Mouse (Mus musculus): Measurements from ENCODE around the gene Slc35b3.

Gene Slc35b3

DNA sequence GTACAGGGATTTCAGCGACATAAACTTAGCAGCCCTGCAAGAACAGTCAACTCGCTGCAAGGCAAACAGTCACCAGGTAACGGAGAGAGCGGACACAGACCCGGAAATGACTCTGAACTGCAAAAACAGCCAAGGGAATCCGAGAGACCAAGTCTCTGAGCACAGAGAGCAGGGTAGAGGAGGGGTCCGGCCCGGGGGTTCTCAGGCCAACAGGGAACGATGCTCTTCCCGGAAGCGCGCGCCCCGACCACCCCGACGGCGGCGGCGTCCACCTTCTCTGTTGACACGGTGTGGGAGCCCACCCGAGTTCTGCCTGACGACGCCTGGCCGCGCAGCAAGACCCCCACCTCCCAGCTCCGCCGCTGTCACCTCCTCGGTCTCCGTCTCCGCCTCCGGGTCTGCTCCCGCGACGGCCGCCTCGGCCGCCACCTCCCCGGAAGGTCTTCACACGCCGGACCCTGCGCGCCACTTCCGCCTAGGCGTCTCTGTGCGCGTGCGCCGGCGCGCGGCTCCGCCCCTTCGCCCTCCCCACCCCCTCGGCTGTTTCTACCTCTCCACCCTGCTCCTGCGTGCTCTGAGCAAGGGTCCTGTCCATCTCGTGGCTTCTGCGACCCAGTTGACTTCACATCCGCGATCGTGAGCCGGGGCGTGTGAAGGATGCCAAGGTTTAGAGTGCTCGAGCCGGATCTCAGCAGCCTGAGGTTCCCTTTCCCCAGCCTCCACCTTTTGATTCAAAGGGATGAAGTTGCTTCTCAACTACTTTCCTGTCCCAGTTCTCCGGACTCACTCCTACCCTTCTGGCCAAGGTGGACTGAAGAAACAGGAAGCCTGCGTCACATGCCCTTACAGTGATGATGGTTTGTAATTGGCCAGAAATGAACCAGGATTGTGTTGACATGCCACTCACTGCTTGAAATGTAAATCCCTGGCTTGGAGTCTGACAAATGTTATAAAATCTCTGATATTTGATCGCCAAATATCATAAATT, at the start of gene Slc35b3:
Slc35b3 (minus strand) TSS at position 813 of the 988 bp plus-strand sequence.
- DNase-seq = peak; percentile 99

DNA sequence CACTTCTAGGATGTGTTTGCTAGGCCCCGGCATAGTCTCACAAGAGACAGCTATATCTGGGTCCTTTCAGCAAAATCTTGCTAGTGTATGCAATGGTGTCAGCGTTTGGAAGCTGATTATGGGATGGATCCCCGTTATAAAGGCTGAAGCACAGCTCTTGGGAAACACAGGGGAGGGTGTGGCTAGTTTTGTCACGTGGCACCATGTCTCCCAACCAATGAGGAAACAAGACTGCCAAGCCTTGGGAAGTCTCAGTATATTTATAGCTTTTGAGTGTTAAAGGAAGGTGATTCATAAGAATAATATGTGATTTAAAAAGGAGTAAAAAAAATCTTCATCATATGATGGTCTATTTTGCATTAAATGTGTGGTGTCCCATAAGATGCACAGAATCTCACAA, 49.6 kb upstream of the Slc35b3 start:
- no peak for DNase-seq

DNA sequence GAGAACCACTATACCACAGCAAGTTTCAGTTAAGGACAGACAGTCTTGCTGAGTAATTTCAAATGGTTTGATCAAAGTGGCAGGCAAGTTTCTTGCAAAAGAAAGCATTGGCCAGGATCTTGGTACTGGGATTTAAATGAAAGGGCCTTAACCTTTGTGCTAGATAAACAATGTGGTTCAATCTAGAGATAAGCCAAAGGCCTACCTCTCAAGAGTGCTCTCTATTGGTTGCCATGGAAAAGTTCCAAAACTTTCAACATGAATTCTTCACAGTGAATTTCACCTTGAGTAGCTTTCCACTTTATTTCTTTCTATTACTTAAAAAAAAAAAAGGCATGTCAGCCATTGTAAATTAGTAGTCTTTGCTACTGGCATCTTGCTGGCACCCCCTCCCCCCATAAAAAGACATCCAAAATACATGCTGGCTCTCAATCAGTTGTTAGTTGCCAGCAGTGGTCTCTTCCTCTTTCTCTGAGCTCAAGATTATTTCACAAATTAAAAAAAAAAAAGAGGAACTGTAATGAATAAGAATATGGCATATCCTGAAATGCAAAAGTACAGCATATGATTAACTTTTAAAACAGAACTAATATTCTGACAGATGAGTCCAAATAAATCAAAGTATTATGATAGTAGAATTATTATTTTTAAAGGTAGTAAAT, 42.6 kb upstream of the Slc35b3 start:
- no peak for DNase-seq

DNA sequence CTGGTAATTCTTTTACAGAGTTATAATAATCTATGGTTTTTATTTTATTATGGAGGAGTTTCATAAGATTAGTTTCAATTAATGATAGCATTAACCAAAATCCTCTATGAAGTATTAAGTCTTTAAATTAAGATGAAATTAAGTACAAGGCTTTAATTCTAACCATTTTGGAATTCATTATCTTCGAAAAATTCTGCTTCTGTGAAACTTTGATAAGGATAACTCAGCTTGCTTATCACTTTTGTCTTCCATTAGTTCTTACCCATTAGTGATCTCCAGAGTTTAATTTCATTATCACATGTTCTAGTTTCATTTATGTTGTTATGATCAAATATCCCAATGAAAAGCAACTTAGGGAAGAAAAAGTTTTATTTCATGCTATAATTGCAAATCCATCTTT, 41.7 kb upstream of the Slc35b3 start:
- DNase-seq = no peak

DNA sequence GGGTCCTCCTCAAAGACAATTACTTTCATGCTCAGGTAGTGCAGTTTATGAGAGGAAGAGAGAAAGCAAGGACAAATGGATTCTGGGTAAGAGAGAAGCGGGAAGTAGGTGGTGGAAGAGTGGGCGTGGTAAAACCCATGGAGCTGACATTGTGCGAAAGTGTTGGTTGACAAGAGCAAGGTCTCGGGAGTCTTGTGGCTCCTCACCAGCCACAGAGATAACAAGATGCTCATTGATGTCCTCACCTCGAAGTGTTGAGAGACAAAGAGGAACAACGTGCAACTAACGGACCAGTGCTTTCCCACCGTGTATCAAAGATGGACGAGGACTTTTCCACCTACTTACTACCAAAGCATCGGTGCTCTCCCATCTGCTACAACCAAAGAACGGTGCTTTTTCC, 40.8 kb upstream of the Slc35b3 start:
- DNase-seq = peak; percentile 89

DNA sequence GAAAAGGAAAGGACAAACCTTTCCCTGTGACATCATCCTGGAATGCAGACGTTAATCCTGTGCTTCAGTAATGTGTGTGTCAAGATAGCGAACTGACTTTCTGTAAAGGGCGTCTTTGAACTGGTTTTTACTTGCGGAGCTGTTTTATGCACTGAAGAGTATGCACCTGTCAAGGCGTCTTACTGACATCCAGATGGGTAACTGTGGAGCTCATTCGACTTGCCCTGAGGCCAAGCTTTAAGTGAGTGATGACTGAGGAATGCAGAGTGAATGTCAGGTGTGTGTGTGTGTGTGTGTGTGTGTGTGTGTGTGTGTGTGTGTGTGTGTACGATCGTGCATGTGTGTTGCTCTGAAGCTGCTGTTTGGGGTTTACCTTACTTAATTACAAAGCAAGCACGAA, 38.3 kb upstream of the Slc35b3 start:
- no peak for DNase-seq

DNA sequence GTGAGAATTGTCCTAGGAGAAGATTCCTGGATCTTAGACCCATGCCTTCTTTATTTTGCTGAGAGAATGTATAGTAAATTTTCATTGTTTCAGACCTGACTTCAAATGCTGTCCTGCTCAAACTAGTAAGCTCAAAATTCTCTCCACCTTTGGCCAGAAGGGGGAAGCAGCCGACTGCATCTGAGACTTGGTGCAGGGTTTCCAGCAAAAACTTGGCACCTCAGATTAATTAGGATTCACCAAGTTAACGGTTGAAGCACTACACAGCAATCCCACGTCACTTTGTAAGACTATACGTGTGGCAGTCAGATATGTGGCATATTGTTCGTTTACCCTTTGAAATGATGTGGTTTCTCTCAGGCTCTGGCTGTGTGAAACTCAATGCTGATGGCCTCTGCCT, 31.9 kb upstream of the Slc35b3 start:
- peak; percentile 29 for DNase-seq

DNA sequence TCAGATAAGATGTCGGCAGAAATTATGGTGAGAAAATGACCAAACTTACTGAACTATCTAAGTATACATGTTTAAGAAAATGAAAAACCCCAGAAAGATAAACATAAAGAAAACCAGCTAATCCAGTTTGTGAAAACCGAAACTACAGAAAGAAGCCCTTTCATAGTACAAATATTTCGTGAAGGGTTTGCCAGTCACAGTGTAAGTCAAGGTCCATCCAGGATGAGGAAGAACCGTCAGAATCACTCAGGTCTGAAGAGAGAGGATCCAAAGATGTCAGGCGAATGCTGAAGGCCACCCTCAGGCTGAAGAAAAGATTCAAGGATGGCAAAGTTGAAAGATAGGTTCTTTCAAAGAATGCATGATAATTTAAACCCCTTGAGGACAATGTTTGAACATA, 23.1 kb upstream of the Slc35b3 start:
- no peak for DNase-seq

DNA sequence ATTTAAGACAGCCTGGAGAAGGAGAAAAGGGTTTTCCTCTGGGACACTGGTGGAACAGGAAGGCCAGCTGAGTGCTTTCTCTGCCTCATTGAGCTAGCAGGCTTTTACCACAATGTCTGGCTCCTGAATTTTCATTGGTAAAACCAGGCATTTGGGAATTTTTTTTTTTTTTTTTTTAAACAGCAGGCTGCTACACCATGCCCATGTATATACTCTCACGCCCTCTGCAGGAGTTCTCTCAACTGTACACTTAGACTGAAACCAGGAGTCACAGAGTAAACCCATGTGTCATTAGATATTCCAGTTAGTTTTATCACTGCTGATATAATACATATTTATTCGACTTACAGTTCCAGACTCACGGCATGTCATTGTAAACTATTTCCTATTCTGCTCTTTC, 20.2 kb upstream of the Slc35b3 start:
- DNase-seq = no peak

DNA sequence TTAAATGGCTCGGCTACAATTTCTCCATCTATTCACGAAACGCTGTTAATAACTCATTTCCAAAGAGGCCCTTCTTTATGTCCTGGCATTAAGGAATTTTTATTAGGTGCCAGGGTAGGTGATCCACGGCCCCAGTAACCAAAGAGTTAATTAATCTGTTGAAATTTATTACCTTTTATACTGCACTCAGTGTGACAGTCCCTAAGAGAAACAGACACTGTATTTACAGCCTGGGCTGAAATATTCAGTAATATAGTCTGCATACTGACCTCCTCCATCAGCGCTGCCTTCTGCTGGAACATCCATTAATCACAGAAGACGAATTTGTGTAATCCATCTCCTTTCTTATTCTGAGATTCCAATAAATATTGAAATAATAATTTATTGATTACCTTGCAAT, 16.3 kb upstream of the Slc35b3 start:
- no peak for DNase-seq

DNA sequence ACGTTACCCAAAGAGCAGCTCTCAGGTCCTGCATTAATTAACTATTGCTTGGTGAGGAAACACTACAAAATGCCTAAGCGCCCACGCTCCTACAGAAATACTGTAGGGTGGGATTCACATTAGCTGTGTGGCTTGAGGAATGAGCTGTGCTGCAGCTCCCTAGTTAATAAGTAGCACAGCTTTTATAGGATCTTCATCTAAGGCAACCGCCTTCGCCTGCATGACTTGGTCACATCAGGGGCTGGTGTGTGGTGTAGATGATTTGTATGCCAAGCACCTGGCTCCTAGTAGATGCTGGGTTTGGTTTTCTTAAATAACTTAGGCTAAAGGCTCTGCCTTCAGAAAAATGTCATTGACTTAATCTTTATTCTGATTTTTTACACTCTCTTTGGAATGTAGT, 15.2 kb upstream of the Slc35b3 start:
- DNase-seq = peak; percentile 58

DNA sequence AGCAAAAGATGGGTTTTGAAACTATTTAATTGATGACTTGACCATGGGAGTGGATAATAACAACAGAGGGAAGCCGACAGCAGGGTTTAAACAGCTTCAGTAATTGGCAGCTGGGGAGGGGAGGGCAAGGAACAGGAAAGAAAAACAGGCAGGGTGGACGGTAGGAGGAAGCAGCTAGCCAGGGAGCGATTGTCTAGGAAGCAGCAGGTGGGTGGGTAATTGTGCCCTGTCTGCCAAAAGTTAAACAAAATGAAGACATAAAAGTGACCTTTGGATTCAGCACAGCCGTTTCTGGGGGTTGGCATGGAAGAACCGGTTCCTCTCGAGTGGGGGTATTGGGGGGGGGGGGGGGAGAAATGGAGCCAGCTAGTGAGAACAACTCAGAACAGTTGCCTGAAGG, 11.9 kb upstream of the Slc35b3 start:
- peak; percentile 9 for DNase-seq

DNA sequence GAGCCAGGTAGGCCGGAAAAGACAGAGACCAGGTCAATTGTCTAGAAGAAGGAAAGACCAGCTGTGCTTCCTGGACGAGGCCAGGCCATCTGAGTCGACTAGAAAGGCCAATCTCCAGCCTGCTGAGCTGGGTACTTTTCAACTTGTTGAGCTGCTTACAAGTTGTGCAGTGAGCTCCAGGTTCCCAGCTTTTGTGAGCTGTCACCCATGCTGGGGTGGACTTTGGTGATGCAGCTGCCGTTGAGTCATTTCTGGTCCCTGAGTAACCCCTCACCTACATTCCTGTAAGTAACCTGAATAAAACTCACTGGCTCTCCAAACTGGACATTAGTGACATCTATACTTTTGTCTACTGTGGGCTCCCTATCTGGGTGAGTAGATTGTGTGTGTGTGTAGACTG, 10.4 kb upstream of the Slc35b3 start:
- peak; percentile 70 for DNase-seq

DNA sequence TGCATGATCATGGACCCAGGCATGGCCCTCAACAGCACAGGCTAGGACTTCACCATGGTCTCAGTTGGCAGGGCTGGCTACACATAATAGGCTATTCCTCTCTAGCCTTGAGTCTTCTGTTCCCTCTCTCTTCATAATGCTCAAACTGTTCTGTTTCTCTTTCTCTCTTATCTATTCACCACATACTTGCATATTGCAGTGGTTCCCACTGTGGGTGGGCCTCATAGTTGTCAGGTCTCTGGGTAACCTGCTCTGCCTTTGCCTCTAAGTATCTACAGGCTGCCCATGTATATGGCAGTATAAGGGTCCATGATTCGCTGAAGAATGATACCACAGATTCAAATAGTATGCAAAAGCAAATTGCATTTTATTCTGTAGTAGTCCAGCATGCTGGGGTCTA, 6.8 kb upstream of the Slc35b3 start:
- no peak for DNase-seq

DNA sequence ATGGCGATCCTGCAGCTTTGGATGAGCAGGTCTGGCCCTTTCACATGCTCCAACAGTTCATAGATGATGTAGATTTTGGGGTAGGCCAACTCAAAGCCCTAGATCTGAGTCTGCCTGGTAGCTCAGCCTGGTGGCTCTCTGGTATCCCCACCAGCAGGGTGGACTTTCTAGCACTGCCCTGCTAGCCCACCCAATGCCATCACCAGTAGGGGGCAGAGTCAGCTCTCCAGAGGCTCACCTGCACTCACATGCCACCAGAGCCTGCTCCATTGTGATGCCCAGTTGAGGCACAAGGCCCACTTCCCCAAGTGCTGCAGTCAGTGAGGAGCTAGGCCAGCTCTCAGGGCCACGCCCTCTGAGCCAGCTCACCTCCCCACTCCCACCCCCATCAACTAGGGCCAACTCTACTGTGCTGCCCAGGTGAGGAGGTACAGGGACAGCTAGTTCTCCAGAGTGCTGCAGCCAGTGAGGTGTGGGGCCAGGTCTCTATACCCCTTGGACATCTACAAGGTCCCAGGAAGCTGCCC, 6.3 kb upstream of the Slc35b3 start:
- DNase-seq = peak; percentile 79

DNA sequence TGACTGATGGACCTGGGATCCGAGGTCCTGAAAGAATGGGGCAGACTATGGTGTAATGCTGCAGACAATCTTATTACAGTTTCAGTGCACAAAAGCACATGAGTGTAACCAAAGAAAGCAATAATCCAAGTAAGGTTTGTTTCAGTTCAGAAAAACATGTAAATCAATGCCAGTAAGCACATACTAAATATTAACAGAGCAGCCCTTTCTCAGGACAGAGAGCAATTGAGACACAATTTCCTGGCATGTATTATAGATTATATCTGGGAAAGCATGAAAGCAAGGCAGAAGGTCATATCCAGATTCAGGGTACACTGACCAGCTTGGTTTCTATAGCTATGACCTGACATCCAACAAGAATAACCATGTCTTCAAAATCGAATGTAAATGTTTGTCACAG, 2.1 kb upstream of the Slc35b3 start:
- no peak for DNase-seq

DNA sequence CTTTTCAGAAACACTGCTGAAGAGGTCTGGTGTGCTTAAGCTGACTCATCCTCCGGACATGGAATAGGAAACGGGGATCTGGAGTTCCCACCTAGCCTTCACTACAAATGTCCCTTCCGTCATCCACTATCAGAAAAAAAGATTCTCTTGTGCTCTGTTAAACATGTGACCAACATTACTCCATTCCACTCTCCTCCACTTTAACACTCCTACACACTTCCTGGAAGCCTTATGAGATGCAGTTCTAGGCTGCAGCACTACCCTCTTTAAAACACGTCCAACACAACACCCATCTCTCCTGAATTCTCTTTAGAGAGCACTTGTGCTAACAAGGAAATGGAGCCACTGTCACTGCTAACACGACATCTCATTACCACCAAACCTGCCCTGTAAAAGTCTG, 2.6 kb downstream of the Slc35b3 start:
- DNase-seq = peak; percentile 42

DNA sequence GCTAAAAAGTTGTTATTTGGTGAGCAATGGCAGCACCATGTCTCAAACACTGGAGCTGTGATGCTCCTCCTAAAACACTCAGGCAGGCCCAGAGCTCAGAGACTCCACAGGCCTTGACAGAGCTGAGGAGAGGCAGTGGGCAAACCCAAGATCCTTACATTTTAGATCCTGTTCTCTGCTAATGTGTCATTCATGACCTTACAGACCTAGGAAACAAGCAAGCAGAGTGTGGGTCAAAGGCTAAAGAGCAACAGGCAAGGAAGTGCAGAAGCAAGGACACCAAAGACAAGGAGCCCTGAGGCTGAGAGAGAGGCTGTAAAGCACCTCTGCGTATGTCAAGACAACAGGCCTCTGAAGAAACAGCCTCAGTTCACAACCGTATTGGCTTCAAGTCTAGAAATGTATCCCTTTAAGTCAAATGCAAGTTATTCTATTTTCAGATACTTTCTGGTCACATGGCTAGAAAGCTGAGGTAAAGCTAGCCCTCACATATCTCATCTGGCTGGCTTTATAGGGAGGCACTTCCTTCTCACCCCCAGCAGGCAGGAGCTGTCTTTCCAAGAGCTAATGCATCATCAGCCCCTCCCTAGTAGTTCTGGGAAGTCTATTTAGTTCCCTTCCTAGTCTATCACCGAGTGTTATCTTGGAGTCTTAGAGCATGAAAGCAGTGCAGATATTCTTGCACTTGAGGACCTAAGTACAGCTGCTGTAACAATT, 14.2 kb downstream of the Slc35b3 start:
- peak; percentile 82 for DNase-seq

DNA sequence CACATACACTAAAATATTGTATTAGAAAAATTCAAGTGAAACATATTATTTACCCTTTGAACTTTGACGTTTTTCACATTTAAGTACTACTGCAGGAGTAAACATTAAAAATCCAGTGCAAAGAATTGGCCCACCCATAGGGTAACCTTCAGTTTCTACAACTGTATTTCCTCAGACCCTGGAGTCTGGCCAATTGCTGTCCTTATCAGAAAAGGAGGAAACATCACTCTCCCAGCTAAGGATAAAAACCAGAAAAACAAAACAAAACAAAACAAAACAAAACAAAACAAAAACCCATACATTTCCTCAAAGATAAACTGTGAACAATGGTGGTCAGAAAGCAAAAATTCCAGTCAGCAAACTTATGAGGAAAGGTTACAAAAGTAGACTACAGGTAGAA, 14.9 kb downstream of the Slc35b3 start:
- DNase-seq = no peak

DNA sequence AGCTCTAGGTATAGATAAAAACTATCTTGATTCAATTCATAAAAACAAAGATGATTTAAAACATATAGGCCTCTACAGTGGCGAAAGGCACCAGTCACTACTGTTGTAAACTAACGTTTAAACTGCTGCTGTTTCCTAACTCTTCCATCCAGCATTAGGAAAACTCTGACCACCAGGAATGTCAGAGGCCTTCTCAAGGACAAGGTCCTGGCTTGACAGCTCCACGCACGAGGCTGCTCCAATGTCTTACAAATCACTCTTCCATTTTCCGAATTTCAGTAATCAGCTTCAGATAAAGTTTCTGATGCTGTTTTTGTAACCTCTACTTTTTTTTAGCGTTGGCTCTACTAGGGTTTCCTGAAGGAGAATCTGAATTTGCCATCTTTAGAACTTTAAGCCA, 15.7 kb downstream of the Slc35b3 start:
- no peak for DNase-seq

DNA sequence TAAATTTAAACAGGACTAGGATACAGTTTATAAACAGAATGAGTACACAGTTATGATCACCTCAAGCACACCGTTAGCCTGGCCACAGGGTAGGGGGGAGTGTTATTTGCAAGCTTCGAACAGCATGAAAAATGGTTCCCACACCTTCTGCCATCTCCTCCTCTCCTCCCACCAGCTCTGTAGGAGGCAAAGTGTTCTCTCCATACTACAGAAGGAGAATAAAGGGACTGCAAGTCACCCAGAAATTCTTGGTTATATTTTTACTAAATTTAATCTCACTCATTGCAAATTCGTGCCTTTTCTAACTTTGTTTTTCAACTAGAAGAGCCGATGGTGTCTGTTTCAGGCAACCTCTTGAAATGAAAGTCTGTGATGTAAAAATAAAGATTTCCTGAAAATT, 18.9 kb downstream of the Slc35b3 start:
- no peak for DNase-seq

DNA sequence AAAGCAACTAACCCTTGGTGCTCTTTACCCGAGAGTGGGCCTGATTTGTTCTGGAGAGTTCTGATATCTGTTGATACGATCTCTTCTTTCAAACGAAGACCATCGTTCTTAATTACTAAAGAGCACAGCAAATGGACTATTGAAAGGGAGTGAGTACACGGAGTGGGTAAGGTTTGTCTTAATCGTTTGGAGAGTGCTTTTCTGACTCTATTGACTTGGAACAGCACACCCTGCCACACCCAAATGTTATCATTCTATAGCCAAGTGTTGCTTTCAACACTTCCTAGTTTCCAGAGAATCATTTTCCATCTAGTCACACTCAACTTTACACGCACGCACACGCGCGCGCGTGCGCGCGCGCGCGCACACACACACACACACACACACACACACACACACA, 19.4 kb downstream of the Slc35b3 start:
- DNase-seq = no peak

DNA sequence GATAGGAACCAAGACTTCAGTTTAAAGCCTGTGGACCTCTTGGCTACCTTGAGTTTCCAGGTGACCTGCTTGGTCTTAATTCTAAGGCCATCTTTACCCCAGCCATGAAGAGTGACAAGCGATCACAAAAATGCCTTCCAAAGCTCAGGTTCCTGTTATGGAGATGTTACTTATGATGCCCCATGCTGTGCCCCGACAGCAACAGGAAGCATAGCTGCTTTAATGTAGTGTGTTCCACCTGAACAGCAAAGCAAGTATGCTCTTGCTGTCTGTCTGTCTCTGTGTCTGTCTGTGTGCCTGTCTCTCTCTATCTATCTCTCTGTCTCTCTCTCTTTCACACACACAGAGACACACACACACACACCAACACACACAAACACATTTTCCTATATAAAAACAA, 22.2 kb downstream of the Slc35b3 start:
- DNase-seq = no peak
